Mouse (Mus musculus): ENCODE measurements around the gene Rps6ka5. TPM values are rescaled to one million over a fixed set of nuclear protein-coding genes. Genes with fewer than 3 reads are reported as not detected.

Rps6ka5 gene
- polyA plus RNA-seq (2014; fragmentation: Illumina TruSeq; extraction: RNeasy Lipid Tissue Mini Kit (QIAGEN cat#74804); ENCODE audit: low read depth, low replicate concordance): 1.5 TPM

DNA sequence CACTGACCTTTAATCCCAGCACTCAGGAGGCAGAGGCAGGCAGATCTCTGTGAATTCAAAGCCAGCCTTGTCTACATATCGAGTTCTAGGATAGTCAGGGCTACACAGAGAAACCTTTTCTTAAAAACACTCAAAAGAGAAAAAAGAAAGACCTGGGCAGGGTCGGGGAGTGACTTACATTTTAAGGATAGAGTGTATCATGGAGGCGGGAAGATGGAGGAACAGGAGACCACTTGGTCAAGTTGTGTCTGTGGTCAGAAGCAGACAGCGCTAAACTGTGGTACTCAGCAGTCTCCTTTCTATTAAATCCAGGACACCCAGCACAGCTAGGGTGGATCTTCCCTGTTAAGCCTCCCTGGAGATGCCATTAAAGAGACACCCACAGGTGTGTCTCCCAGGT lies at the start of gene Rps6ka5:
Rps6ka5 (minus strand) TSS at position 333 of the 400 bp plus-strand sequence.

DNA sequence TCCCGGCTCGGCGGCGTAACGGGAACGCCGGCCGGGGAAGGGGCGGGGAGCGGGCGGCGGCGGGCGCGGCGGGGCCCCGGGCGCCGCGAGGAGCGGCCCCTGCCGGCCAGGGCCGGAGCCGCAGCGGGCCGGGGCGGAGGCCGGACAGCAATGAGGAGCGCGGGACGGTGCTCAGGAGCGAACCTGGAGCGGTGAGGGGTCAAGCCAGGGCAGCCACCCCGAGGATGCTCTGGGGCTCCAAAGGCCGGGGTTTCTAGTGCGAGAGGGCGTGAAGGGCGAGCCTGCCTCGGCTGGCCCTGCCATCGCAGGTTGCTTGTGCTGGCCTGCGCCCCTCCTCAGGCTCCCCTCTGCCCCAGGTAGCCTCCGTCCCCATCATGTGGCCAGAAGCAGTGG lies 206.0 kb downstream of the Rps6ka5 start, which contains the start of gene Ttc7b:
Ttc7b (minus strand) TSS at position 33 of the 393 bp plus-strand sequence.

Other genes with a start within 250 kb of the Rps6ka5 start
- gene Ttc7b, start 206.2 kb downstream of the Rps6ka5 start, polyA plus RNA-seq (2014; fragmentation: Illumina TruSeq; extraction: RNeasy Lipid Tissue Mini Kit (QIAGEN cat#74804); ENCODE audit: low read depth, low replicate concordance): 5.0 TPM
- gene Dglucy, start 52.1 kb upstream of the Rps6ka5 start, polyA plus RNA-seq (2014; fragmentation: Illumina TruSeq; extraction: RNeasy Lipid Tissue Mini Kit (QIAGEN cat#74804); ENCODE audit: low read depth, low replicate concordance): 16.0 TPM
- gene Gpr68, start 181.2 kb upstream of the Rps6ka5 start, polyA plus RNA-seq (2014; fragmentation: Illumina TruSeq; extraction: RNeasy Lipid Tissue Mini Kit (QIAGEN cat#74804); ENCODE audit: low read depth, low replicate concordance): not detected